Mouse (Mus musculus) C2C12 (cell line): Measurements from ENCODE around the gene Prkag3.

Source experiments
- CEBPB ChIP-seq: IDR thresholded peaks from one replicate; pipeline ENCODE4 v1.6.1; 2011; ENCODE audit warnings: low read depth, mild to moderate bottlenecking, control low read depth, moderate library complexity
- CTCF ChIP-seq: IDR thresholded peaks from one replicate; pipeline ENCODE4 v1.5.1; 2011; ENCODE audit not compliant: control insufficient read depth, insufficient read depth, insufficient read length

DNA sequence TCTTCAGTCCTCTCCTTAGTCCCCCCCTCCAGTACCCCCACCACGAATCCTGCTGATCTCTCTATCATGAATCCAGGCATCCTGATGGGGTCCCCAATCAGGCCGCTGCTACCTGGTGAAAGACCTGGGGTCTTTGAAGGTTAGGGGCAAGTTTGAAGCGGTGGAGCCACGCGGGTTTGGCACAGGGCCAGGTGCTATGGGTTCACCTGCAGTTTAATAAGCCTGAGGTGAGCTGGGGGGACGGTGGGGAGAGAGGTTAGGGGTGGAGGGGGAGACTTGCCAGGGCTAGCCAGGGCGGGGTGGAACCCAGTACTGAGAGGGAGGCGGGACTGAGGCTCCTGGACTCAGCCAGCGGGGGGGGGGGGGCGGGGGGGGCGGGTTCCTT, 46.1 kb upstream of the Prkag3 start:
- no peak for TF ChIP-seq CTCF
- no peak for TF ChIP-seq CEBPB
